Mouse (Mus musculus): ENCODE measurements around the gene Fgf5.

Fgf5 gene

GRCm38 (mm10) chr5:98253838-98254821, at the start of gene Fgf5:
Gene Fgf5, plus strand, starts transcription at chr5:98254184.
- DNase-seq (ENCODE audit: low spot score): peak; percentile 62

- peak; percentile 31 for DNase-seq (ENCODE audit: low spot score)
Measured at GRCm38 (mm10) chr5:98212501-98212900, 41.5 kb upstream of the Fgf5 start.

- DNase-seq (ENCODE audit: low spot score): no peak
Measured at GRCm38 (mm10) chr5:98221956-98222355, 32.0 kb upstream of the Fgf5 start.

DNA sequence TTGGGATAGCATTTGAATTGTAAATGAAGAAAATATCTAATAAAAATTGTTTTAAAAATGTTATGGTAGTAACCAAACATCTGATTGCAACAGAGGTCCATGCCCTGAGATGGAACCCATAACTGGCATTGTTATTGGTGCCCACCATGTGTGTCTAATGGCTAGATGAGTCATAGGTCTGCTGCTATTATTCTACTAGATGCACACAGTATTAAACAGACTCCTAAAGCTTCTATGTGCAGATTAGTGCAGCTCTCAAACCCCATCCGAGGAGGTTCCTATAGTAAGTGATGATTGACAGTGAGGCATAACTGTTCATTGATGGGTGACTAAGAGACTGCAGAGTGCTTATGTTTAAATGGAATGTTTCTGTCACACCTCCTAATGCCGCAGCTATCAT, 27.3 kb upstream of the Fgf5 start:
- no peak for DNase-seq (ENCODE audit: low spot score)

GRCm38 (mm10) chr5:98229456-98229855, 24.5 kb upstream of the Fgf5 start:
- no peak for DNase-seq (ENCODE audit: low spot score)

- DNase-seq (ENCODE audit: low spot score): no peak
Measured at GRCm38 (mm10) chr5:98238466-98238865, 15.5 kb upstream of the Fgf5 start.

- DNase-seq (ENCODE audit: low spot score): no peak
Measured at GRCm38 (mm10) chr5:98241322-98241829, 12.6 kb upstream of the Fgf5 start.

GRCm38 (mm10) chr5:98245303-98245702, 8.7 kb upstream of the Fgf5 start:
- DNase-seq (ENCODE audit: low spot score): no peak

DNA sequence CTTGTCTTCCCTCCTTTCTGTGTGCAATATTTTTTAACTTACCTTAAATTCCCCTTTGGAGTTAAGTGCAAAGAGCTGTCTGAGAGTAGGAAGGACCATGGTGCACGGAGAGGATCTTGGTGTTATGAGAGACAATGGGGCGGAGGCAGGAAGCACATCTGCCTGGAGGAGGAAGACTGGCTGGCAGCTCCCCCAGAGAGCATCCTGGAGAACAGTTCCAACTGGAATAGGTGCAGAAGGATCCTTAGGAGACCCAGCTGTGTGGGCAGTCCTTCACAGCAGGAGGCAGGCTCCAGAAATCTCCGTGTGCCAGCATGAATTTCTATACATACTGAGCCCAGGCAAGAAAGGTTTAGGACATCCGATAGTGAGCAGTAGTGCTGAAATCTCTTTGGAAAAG, 8.0 kb upstream of the Fgf5 start:
- no peak for DNase-seq (ENCODE audit: low spot score)

DNA sequence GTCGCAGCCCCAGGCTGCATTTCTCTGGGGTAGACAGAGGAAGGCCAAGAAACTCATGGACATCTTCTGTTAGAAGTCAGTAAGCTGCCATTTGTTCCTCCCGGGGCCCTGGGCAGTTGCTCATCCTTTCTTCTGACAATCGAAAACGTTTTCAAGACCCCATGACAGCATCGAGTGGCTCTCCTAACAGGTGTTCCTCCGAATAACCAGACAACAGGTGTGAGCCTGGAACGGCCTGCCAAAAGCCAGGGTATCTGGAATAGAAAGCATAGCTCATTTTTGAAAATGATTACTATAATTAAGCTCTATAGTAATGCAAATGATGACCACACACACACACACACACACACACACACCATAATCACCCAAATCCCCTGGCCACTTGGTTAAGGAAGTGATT, 7.2 kb upstream of the Fgf5 start:
- DNase-seq (ENCODE audit: low spot score): no peak

DNA sequence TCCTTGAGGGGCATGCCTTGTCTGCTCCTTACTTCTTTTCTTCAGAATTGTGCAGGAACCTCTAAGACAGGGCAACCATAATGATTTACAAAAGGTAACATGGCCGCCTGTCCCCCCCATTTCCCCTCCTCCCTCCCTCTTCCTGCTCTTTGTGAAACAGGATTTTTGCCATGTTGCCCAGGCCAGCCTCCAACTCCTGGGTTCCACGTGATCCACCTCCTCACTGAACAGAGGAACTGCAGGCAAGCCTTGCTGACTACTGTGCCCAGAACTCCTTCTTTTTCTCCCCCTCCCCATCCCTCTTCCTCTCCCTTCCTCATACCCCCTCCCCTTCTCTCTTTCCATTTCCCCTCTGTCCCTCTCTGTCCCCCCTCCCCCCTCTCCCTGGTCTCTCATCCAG, 6.5 kb upstream of the Fgf5 start:
- DNase-seq (ENCODE audit: low spot score): no peak

DNA sequence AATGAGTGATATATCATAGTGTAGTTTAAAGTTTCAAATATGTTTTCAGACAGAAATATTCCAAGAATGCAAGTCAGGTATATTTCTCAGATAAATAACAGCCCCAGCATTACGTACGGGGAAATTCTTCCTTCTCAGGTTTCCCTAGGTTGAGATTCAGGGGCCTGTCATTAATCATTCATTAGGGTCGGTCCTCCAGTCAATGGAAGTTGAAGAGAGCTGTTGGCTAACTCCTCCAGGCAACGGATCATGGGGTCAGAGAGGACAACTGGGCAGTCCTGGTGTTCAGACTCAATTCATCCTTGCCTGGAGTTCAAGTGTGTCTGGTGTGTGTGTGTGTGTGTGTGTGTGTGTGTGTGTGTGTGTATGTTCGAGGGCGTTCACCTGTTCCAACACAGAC, 837 bp upstream of the Fgf5 start:
- no peak for DNase-seq (ENCODE audit: low spot score)

GRCm38 (mm10) chr5:98255176-98255575, 1.2 kb downstream of the Fgf5 start:
- peak; percentile 22 for DNase-seq (ENCODE audit: low spot score)

DNA sequence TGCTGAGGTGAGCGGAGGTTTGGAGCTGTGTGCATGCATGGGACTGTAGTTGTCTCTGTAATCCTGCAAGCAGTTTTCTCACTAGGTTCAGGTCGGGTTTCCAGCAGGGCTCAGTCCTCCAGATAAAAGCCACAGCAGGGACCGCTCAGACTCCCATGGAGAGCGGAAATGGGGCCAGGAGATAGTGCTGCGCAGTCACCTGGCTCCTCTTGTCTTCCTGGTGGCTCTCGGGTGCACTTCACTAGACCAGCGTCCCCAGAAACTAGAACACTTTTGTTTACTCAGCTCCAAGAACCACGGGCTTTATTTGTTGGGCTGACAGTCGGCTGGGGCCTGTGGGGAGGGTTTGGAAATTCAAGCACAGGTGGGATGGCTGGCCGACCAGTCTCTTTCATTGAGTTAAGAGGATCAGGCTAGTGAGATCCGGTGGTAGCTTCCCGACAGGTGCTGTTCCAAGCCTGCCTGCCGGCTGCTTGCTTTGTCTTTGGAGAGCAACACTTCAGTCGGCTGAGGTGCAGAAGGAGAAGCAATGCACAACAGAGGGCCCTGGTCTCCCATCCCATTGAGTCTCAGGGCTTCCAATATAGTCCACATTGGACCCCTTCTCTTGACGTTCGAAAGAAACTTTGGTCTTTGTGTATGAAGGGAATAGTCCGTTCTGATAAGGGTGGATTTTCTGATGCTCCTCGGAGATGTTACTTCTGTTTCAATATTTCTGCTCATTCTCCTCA, 1.9 kb downstream of the Fgf5 start:
- peak; percentile 29 for DNase-seq (ENCODE audit: low spot score)

- DNase-seq (ENCODE audit: low spot score): no peak
Measured at GRCm38 (mm10) chr5:98275318-98275818, 21.4 kb downstream of the Fgf5 start.

GRCm38 (mm10) chr5:98281993-98282392, 28.0 kb downstream of the Fgf5 start:
- DNase-seq (ENCODE audit: low spot score): no peak

GRCm38 (mm10) chr5:98283696-98284478, 29.9 kb downstream of the Fgf5 start:
- DNase-seq (ENCODE audit: low spot score): peak; percentile 37

DNA sequence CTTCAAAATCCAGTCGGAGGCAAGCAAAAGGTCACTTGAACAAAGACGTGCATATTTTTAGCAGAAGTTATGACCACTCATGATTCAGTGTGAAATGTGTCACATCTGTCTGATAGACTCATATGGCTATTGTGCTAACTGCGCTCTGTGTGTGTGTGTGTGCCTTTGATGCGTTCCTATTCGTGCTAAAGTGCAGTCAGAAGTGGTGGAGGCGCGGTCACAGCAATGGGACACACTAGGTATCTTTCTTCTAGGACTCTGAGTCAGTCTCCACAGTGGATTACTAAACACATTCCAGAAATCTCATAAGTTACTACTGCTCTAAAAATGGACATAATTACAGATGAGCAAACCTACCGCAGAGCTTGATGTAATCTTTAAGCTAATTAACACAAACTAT, 36.7 kb downstream of the Fgf5 start:
- no peak for DNase-seq (ENCODE audit: low spot score)

GRCm38 (mm10) chr5:98292388-98293048, 38.5 kb downstream of the Fgf5 start:
- no peak for DNase-seq (ENCODE audit: low spot score)

DNA sequence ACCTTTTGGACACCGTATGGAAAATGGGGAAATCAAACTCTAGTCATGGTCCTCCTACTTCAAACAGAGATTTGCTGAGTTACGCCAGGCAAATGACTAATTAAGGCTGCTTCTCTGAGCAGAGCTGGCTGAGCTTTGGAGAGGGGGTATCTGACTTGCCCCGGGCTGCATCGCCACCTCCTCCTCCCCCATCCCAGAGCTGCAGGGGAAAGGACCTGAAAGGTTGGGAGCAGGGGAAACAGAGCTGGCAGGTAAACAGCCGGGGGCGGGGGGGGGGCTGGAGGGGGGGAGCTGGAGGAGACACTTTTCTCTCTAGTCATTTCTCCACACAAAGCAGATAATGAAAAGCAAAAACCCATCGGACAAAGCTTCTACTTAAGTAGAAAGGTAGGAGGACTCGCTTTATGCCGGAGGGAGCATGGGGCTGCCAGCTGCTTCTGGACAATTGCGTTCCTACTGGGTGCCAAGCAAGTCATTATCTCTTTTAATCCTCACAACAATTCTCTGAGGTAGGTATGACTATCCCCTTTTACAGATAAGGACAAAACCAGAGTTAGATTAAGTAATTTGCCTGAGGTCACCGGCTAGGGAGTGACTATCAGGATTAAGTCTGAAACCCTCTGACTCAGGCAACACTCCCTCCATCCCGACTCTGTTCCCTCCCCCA, 39.2 kb downstream of the Fgf5 start:
- DNase-seq (ENCODE audit: low spot score): peak; percentile 27

GRCm38 (mm10) chr5:98300079-98300478, 46.1 kb downstream of the Fgf5 start:
- DNase-seq (ENCODE audit: low spot score): no peak

Measured in retina, embryonic 14.5 days (tissue).